Mouse (Mus musculus) E14TG2a.4 (cell line): ENCODE results near the gene Zglp1.

ENCODE experiments used
- CTCF ChIP-seq: conservative IDR thresholded peaks from 2 replicates; pipeline ENCODE4 v1.5.1; 2014; ENCODE audit warnings: low read length
- NANOG ChIP-seq: IDR thresholded peaks from 2 replicates; pipeline ENCODE4 v1.6.1; 2014; ENCODE audit warnings: borderline replicate concordance, low read length, mixed read lengths
- POU5F1 ChIP-seq: IDR thresholded peaks from 2 replicates; pipeline ENCODE4 v1.6.1; 2014; ENCODE audit warnings: low read length, borderline replicate concordance

DNA sequence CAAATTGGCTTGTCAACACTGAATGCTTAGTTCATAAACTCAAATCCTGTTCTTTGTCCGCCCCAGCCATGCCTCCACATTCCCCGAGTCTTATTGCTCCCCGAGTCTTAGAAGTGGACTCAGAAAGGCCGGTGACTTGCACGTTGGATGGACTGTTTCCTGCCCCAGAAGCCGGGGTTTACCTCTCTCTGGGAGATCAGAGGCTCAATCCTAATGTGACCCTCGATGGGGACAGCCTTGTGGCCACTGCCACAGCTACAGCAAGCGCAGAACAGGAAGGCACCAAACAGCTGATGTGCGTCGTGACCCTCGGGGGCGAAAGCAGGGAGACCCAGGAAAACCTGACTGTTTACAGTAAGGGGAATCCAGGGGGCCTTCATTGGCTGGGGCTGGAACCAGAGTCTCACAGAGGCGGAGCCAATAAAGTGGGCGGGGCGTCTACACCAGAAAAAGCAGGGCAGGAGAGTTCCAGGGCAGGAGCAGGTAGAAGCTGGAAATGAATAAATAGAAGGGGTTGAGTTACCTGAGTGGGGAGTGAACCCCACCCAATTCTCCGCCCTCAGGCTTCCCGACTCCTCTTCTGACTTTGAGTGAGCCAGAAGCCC lies 32.3 kb downstream of the Zglp1 start:
- no peak for TF ChIP-seq CTCF
- TF ChIP-seq POU5F1 = no peak
- no peak for TF ChIP-seq NANOG
